Mouse (Mus musculus): ENCODE data around the gene Gosr1. TPM values are rescaled to one million over a fixed set of nuclear protein-coding genes. Genes with fewer than 3 reads are reported as not detected.
A peak's percentile ranks its signal among the peaks of the same experiment; 100 is the strongest.
"Not testable (repeated sequence)": the region's sequence is repeated elsewhere in the genome, so short reads cannot be mapped to it uniquely, and the experiment has no call there.

The Gosr1 gene
- 48.6 and 99.6 TPM in 2 replicates for total RNA-seq (2017)

- ATAC-seq (replicated peaks in 1 of 2; ENCODE audit: insufficient read depth in 1 of 2, low FRiP score in 2 of 2, low TSS enrichment in 1 of 2, low read depth in 1 of 2, poor library complexity in 2 of 2, severe bottlenecking in 2 of 2): peak; percentile 100
These were observed at the start of gene Gosr1 for GRCm38 (mm10) chr11:76763053-76763740. Gene Gosr1, minus strand, starts transcription at chr11:76763579.

DNA sequence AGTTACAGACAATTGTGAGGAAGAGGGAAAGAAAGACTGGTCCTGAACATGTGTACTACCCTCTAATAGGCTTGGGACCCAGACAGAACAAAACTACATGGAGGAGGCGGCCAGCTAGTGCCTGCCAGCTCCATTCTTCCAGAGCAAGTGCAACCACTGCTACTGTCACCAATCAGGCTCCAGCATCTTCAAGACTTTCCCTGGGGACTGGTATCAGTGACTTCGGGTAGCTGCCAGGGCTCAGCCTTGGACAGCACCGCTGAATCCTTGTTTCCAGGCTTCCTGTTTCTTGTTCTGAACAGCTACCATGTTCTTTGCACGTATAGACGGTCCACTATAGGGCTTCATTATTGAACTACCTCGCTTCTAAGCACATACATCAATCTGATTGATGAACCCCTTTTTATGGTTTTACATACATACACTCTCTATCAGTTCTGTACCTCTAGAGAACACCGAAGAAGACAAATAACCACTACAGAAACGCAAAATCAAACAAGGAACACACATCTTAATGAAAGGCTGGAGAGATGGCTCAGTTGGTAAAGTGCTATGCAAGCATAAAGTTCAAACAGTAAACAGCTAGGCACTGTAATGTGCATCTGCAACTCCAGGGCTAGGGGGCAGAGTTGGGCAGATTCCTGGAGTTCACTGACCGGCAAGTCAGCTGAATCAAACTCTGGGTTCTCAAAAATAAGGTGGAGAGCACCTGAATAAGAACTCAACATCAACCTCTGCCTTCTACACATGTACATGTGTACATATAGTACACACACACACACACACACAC lies 47.5 kb upstream of the Gosr1 start:
- no peak for ATAC-seq (replicated peaks in 1 of 2; ENCODE audit: insufficient read depth in 1 of 2, low FRiP score in 2 of 2, low TSS enrichment in 1 of 2, low read depth in 1 of 2, poor library complexity in 2 of 2, severe bottlenecking in 2 of 2)

- no peak for ATAC-seq (replicated peaks in 1 of 2; ENCODE audit: insufficient read depth in 1 of 2, low FRiP score in 2 of 2, low TSS enrichment in 1 of 2, low read depth in 1 of 2, poor library complexity in 2 of 2, severe bottlenecking in 2 of 2)
These were observed 46.1 kb upstream of the Gosr1 start for GRCm38 (mm10) chr11:76809450-76809849.

DNA sequence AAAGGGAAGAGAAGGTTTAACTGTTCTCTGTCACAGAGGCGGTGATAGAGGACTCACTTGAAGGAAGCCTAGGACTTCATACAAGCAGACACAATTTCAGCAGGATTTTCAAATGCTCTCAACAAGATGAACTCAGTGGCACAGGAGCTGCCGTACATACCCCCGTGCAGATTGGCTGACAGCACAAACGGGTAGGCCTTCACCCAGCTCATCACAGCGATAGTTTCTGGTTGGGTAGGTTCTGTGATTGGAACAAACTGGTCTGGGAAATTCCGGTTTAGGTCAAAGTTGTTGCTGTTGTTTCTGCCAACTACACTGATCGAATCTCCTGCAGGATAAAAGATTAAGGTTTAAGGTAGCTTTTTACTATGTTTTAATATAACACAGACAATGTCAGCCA lies 45.2 kb upstream of the Gosr1 start:
- no peak for ATAC-seq (replicated peaks in 1 of 2; ENCODE audit: insufficient read depth in 1 of 2, low FRiP score in 2 of 2, low TSS enrichment in 1 of 2, low read depth in 1 of 2, poor library complexity in 2 of 2, severe bottlenecking in 2 of 2)

GRCm38 (mm10) chr11:76807007-76807679 lies 43.8 kb upstream of the Gosr1 start:
- ATAC-seq (replicated peaks in 1 of 2; ENCODE audit: insufficient read depth in 1 of 2, low FRiP score in 2 of 2, low TSS enrichment in 1 of 2, low read depth in 1 of 2, poor library complexity in 2 of 2, severe bottlenecking in 2 of 2): no peak

GRCm38 (mm10) chr11:76806026-76806425 lies 42.6 kb upstream of the Gosr1 start:
- no peak for ATAC-seq (replicated peaks in 1 of 2; ENCODE audit: insufficient read depth in 1 of 2, low FRiP score in 2 of 2, low TSS enrichment in 1 of 2, low read depth in 1 of 2, poor library complexity in 2 of 2, severe bottlenecking in 2 of 2)

DNA sequence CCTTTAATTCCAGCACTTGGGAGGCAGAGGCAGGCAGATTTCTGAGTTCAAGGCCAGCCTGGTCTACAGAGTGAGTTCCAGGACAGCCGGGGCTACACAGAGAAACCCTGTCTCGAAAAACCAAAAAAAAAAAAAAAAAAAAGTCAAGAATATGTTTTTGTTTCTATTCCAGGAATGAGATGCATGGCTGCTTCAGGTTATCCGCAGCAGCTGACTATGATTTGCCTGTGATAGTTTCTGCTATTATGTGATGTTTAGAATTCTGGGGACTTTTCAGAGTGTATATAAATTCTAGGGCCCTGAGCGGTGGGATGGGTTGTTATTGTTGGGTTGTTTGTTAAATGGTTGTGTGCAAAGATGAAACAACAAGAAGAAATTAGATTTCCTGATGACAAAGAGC lies 41.7 kb upstream of the Gosr1 start:
- not testable (repeated sequence) for ATAC-seq (replicated peaks in 1 of 2; ENCODE audit: insufficient read depth in 1 of 2, low FRiP score in 2 of 2, low TSS enrichment in 1 of 2, low read depth in 1 of 2, poor library complexity in 2 of 2, severe bottlenecking in 2 of 2)

- no peak for ATAC-seq (replicated peaks in 1 of 2; ENCODE audit: insufficient read depth in 1 of 2, low FRiP score in 2 of 2, low TSS enrichment in 1 of 2, low read depth in 1 of 2, poor library complexity in 2 of 2, severe bottlenecking in 2 of 2)
These were observed 39.9 kb upstream of the Gosr1 start for GRCm38 (mm10) chr11:76803266-76803665.

DNA sequence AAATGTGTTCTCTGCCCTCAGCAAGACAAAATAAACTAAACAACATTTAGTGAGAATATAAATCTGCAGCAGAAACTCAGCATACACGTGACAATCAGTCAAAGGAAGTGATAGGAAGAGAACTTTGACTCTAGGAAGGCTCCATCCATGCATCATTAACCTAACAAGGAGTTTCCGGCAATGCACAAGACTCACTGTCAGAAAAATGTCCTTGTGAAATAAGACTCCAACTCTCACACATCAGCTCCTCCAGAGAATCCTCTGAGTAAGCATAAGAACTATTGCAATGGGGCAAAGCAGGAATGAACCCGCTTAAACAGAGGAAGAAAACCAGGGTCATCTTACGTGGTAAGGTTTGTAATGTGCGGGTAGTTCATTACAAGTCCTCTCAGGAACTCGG lies 33.9 kb upstream of the Gosr1 start:
- no peak for ATAC-seq (replicated peaks in 1 of 2; ENCODE audit: insufficient read depth in 1 of 2, low FRiP score in 2 of 2, low TSS enrichment in 1 of 2, low read depth in 1 of 2, poor library complexity in 2 of 2, severe bottlenecking in 2 of 2)

GRCm38 (mm10) chr11:76795326-76795725 lies 31.9 kb upstream of the Gosr1 start:
- ATAC-seq (replicated peaks in 1 of 2; ENCODE audit: insufficient read depth in 1 of 2, low FRiP score in 2 of 2, low TSS enrichment in 1 of 2, low read depth in 1 of 2, poor library complexity in 2 of 2, severe bottlenecking in 2 of 2): no peak

DNA sequence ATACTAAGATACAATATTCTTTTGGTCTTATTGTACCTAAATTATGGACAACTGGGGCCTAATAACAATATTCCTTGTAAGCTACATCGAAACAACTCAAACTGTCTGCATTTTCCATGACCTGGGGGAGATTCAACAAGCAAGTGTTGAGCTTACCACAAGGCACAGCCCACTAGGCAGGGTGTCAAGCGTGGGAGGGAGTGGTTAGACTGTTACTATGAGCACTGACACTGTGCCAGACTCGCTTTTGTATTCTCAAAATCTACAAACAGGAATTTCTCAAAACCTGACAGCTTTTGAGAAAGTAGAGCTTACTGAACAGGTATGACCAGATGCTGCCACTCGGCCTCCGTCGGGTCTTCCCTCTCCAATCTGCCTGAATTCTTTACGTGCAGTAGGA lies 28.0 kb upstream of the Gosr1 start:
- ATAC-seq (replicated peaks in 1 of 2; ENCODE audit: insufficient read depth in 1 of 2, low FRiP score in 2 of 2, low TSS enrichment in 1 of 2, low read depth in 1 of 2, poor library complexity in 2 of 2, severe bottlenecking in 2 of 2): no peak

DNA sequence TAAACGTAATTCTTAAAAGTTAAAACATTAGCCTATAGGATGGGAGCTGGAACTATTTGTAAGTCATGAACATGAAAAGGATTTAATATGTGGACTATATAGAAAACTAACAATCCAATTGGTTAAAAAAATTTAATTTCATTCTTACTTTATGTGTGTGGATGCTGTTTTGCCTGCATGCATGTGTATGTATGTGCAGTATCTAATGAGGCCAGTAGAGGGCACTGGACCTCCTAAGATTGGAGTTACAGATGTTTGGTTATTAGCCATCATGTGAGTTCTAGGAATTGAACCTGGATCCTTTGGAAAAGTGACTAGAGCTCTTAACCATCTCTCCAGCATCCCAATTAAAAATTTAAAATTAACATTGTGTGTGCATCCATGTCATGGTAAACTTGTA lies 25.9 kb upstream of the Gosr1 start:
- ATAC-seq (replicated peaks in 1 of 2; ENCODE audit: insufficient read depth in 1 of 2, low FRiP score in 2 of 2, low TSS enrichment in 1 of 2, low read depth in 1 of 2, poor library complexity in 2 of 2, severe bottlenecking in 2 of 2): peak in 1 of 2 experiments; percentile 62; a peak in 2 of 4 replicates

DNA sequence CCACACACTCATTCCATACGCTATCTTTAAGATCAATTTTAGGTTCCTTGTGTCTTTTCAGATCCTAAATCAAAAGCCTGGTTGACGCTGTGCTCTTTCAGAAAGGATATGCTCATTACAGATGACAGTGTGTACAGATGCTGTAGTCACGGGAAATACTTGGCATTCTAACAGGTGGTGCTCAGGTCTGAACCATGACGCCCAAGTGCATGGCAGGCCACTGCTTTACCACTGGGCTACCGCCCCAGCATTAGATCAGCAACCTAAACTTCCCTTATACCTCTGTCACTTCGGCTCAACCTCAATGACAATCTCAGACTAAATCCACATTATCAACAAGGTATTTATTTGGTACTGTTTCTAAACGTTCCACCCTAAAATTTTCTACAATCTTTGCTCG lies 12.2 kb upstream of the Gosr1 start:
- ATAC-seq (replicated peaks in 1 of 2; ENCODE audit: insufficient read depth in 1 of 2, low FRiP score in 2 of 2, low TSS enrichment in 1 of 2, low read depth in 1 of 2, poor library complexity in 2 of 2, severe bottlenecking in 2 of 2): no peak

GRCm38 (mm10) chr11:76773811-76774210 lies 10.4 kb upstream of the Gosr1 start:
- ATAC-seq (replicated peaks in 1 of 2; ENCODE audit: insufficient read depth in 1 of 2, low FRiP score in 2 of 2, low TSS enrichment in 1 of 2, low read depth in 1 of 2, poor library complexity in 2 of 2, severe bottlenecking in 2 of 2): no peak

GRCm38 (mm10) chr11:76770566-76770965 lies 7.2 kb upstream of the Gosr1 start:
- no peak for ATAC-seq (replicated peaks in 1 of 2; ENCODE audit: insufficient read depth in 1 of 2, low FRiP score in 2 of 2, low TSS enrichment in 1 of 2, low read depth in 1 of 2, poor library complexity in 2 of 2, severe bottlenecking in 2 of 2)

DNA sequence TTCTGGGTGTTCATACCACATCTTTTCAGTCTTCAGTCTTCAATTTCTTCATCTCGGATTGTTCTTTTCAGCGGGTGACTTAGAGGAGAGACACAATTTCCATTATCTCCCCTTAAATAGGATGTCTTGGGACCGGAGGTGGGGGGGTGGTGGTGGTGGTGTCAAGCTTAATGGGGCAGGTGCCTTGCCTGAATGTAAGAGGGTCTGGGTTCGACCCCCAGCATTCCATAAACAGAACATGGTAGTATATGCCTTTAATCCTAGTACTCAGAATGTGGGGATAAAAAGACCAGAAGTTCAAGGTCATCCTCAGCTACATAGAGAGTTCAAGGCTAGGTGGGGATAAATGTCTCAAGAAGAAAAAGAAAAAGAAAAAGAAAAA lies 353 bp upstream of the Gosr1 start:
- ATAC-seq (replicated peaks in 1 of 2; ENCODE audit: insufficient read depth in 1 of 2, low FRiP score in 2 of 2, low TSS enrichment in 1 of 2, low read depth in 1 of 2, poor library complexity in 2 of 2, severe bottlenecking in 2 of 2): no peak

GRCm38 (mm10) chr11:76752276-76752675 lies 11.1 kb downstream of the Gosr1 start:
- ATAC-seq (replicated peaks in 1 of 2; ENCODE audit: insufficient read depth in 1 of 2, low FRiP score in 2 of 2, low TSS enrichment in 1 of 2, low read depth in 1 of 2, poor library complexity in 2 of 2, severe bottlenecking in 2 of 2): no peak

DNA sequence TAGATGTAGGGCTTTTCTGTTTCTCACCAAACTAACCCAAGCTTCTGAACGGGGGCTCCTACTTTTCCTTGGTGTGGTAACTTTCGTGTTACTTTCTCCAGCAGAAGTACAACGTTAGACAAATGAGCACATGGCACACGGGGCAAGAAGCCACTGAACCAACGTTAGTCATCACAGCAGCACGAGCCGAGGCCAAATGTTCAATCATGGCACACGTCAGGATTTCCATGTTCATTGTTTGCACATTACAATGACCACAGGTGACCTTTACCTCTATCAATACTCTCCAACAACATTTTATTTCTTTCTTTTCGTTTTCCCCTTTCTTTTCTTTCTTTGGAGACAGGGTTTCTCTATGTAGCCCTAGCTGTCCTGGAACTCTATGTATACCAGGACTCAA lies 14.6 kb downstream of the Gosr1 start:
- ATAC-seq (replicated peaks in 1 of 2; ENCODE audit: insufficient read depth in 1 of 2, low FRiP score in 2 of 2, low TSS enrichment in 1 of 2, low read depth in 1 of 2, poor library complexity in 2 of 2, severe bottlenecking in 2 of 2): no peak
